Mouse (Mus musculus) adrenal gland, postnatal 36 days (tissue): ENCODE measurements at regions not wholly inside any gene's neighbourhood (a gene's known extent, or its start where the extent isn't known, plus 50 kb on each side); places are given as distances from the start of the nearest gene placed in this dataset.

Experiments used
- DNase-seq, 2 experiments: peaks; one replicate each; pipeline ENCODE4 v3.0.0; 2021; ENCODE audit warnings: mixed read lengths in 1 of 2

- DNase-seq: no peak
Observed at GRCm38 (mm10) chr11:18715851-18716126, 303.0 kb downstream of the Meis1 start.

GRCm38 (mm10) chr11:18715050-18715850, 303.5 kb downstream of the Meis1 start:
- no peak for DNase-seq

GRCm38 (mm10) chr11:18714400-18714799, 304.4 kb downstream of the Meis1 start:
- no peak for DNase-seq

- DNase-seq: no peak
Observed at GRCm38 (mm10) chr11:18712642-18713053, 306.1 kb downstream of the Meis1 start.

- no peak for DNase-seq
Observed at GRCm38 (mm10) chr11:18709628-18710027, 309.2 kb downstream of the Meis1 start.

- no peak for DNase-seq
Observed at GRCm38 (mm10) chr11:18681593-18681992, 337.2 kb downstream of the Meis1 start.

- DNase-seq: no peak
Observed at GRCm38 (mm10) chr11:18676876-18677275, 341.9 kb downstream of the Meis1 start.

- no peak for DNase-seq
Observed at GRCm38 (mm10) chr11:18670967-18671366, 347.8 kb downstream of the Meis1 start.

GRCm38 (mm10) chr11:18669322-18669721, 349.5 kb downstream of the Meis1 start:
- no peak for DNase-seq

GRCm38 (mm10) chr11:18656358-18656757, 362.4 kb downstream of the Meis1 start:
- DNase-seq: no peak

GRCm38 (mm10) chr11:18631975-18632773, 386.6 kb downstream of the Meis1 start:
- peak; percentile 61 to 69 for DNase-seq

- no peak for DNase-seq
Observed at GRCm38 (mm10) chr11:18631570-18631969, 387.2 kb downstream of the Meis1 start.

GRCm38 (mm10) chr11:18621777-18622176, 397.0 kb downstream of the Meis1 start:
- DNase-seq: no peak

- DNase-seq: no peak
Observed at GRCm38 (mm10) chr11:18604836-18605235, 413.9 kb downstream of the Meis1 start.

GRCm38 (mm10) chr11:18601568-18602182, 417.1 kb downstream of the Meis1 start:
- no peak for DNase-seq

GRCm38 (mm10) chr11:18598349-18598748, 420.4 kb downstream of the Meis1 start:
- no peak for DNase-seq

GRCm38 (mm10) chr11:18596996-18597395, 421.8 kb downstream of the Meis1 start:
- no peak for DNase-seq

- no peak for DNase-seq
Observed at GRCm38 (mm10) chr11:18590487-18590886, 428.3 kb downstream of the Meis1 start.

GRCm38 (mm10) chr11:18586468-18586867, 432.3 kb downstream of the Meis1 start:
- no peak for DNase-seq

- DNase-seq: no peak
Observed at GRCm38 (mm10) chr11:18585031-18585430, 433.8 kb downstream of the Meis1 start.

GRCm38 (mm10) chr11:18582781-18583161, 436.0 kb downstream of the Meis1 start:
- DNase-seq: no peak

GRCm38 (mm10) chr11:18581997-18582780, 436.6 kb downstream of the Meis1 start:
- DNase-seq: no peak
